Mouse (Mus musculus): ENCODE data around the gene Slc22a14.

DNA sequence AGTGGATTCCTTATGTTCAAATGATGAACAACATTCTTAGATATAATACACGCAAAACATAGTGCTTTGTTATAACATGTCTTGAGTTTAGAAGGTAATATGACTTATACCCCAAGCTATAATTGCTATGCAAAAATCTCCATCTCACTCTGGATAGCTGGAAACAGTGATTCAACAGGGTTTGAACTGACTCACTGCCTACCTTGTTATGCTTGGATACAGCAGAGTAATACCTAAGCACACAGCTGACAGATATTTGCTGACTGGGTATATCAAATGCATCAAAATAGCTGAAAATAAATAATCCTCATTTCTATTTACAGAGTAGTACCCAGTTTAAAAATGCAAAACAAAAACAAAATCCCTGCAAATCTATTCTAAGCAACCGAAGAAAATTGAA is 106.6 kb downstream of the Slc22a14 start:
- no peak for TF ChIP-seq CTCF (IDR thresholded peaks at IDR 0.05; ENCODE audit: control insufficient read depth, insufficient read depth, insufficient replicate concordance, low read depth, low read length)
- TF ChIP-seq POLR2A (IDR thresholded peaks at IDR 0.05; ENCODE audit: control insufficient read depth, low read depth, low read length), result no peak
